Mouse (Mus musculus): ENCODE results near the gene Olfr715.
"Not testable (repeated sequence)": the region's sequence is repeated elsewhere in the genome, so short reads cannot be mapped to it uniquely, and the experiment has no call there.

DNA sequence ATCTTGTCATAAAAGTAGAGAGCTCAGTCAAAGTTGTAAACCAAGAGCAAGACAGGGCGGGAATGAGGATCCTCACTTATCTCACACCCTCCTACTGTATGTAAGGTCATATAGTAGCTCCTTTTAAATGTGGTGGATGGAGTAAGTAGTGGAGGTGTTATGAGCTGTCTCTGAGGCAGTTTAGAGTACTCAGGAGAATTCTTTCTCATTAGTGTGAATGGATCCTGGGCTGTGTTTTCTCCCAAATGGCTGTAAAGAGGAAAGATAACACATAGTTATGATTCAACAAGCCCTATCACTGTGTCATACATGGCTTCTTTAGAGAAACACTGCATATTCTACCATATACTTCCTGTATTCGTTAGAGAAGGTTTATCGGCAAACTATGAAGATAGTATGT, at the start of gene Olfr715:
- not testable (repeated sequence) for TF ChIP-seq CTCF (IDR thresholded peaks at IDR 0.05; ENCODE audit: extremely low read depth, insufficient read depth, insufficient read length, insufficient replicate concordance); POLR2A (IDR thresholded peaks at IDR 0.05; ENCODE audit: low read depth, low read length)
